Mouse (Mus musculus): ENCODE data around the gene 4930563M21Rik. TPM values are rescaled to one million over a fixed set of nuclear protein-coding genes. Genes with fewer than 3 reads are reported as not detected.
"Not testable (repeated sequence)": the region's sequence is repeated elsewhere in the genome, so short reads cannot be mapped to it uniquely, and the experiment has no call there.

The 4930563M21Rik gene
- total RNA-seq (2021), result not detected
- long read RNA-seq, experiment 1, result 0 reads
- long read RNA-seq, experiment 2, partial matches to known transcripts, result 0 of 1 reads
- long read RNA-seq, experiment 2, other reads (novel, unspliced or antisense), result 1 of 1 reads

- no peak within 1 kb of the TSS for H3K27ac ChIP-seq
- TF ChIP-seq CTCF (conservative IDR thresholded peaks at IDR 0.05), result no peak
- no peak for DNase-seq (ENCODE audit: low spot score in 2 of 2)
- no peak within 1 kb of the TSS for H3K4me3 ChIP-seq
Measured at GRCm38 (mm10) chr9:56010450-56010849, at the start of gene 4930563M21Rik. Gene 4930563M21Rik, minus strand, starts transcription at chr9:56010550.

GRCm38 (mm10) chr9:56056147-56056546, 45.8 kb upstream of the 4930563M21Rik start:
- Histone ChIP-seq H3K27ac (no peak overlapping the region), H3K4me3 (no peak overlapping the region)
- TF ChIP-seq CTCF (conservative IDR thresholded peaks at IDR 0.05), result no peak
- DNase-seq (ENCODE audit: low spot score in 2 of 2), result no peak

- Histone ChIP-seq H3K27ac (peak overlapping the region; percentile 8; the same call in 1 of the 2 replicates), H3K4me3 (no peak overlapping the region)
- no peak for TF ChIP-seq CTCF (conservative IDR thresholded peaks at IDR 0.05)
- peak in 1 of 2 experiments; percentile 23 for DNase-seq (ENCODE audit: low spot score in 2 of 2)
Measured at GRCm38 (mm10) chr9:56053796-56054195, 43.4 kb upstream of the 4930563M21Rik start.

- no peak for DNase-seq (ENCODE audit: low spot score in 2 of 2)
- peak overlapping the region; percentile 74 for H3K4me3 ChIP-seq
- H3K27ac ChIP-seq, result peak overlapping the region; percentile 96
- no peak for TF ChIP-seq CTCF (conservative IDR thresholded peaks at IDR 0.05)
Measured at GRCm38 (mm10) chr9:56042181-56042621, 31.9 kb upstream of the 4930563M21Rik start.

- H3K27ac ChIP-seq, result peak within 1 kb of the TSS; percentile 96
- peak within 1 kb of the TSS; percentile 74 for H3K4me3 ChIP-seq
- peak; percentile 61 for TF ChIP-seq CTCF (conservative IDR thresholded peaks at IDR 0.05)
- DNase-seq (ENCODE audit: low spot score in 2 of 2), result peak; percentile 93 to 94
Measured at GRCm38 (mm10) chr9:56041372-56042180, 31.2 kb upstream of the 4930563M21Rik start, which contains the start of gene Rcn2. Gene Rcn2, plus strand, starts transcription at chr9:56041845.

GRCm38 (mm10) chr9:56032219-56032618, 21.9 kb upstream of the 4930563M21Rik start:
- Histone ChIP-seq H3K4me3 (no peak overlapping the region), H3K27ac (no peak overlapping the region)
- TF ChIP-seq CTCF (conservative IDR thresholded peaks at IDR 0.05), result no peak
- no peak for DNase-seq (ENCODE audit: low spot score in 2 of 2)

GRCm38 (mm10) chr9:56027292-56027691, 16.9 kb upstream of the 4930563M21Rik start:
- Histone ChIP-seq H3K4me3 (no peak overlapping the region), H3K27ac (no peak overlapping the region)
- no peak for DNase-seq (ENCODE audit: low spot score in 2 of 2)
- no peak for TF ChIP-seq CTCF (conservative IDR thresholded peaks at IDR 0.05)

GRCm38 (mm10) chr9:56024772-56025171, 14.4 kb upstream of the 4930563M21Rik start:
- no peak overlapping the region for H3K27ac ChIP-seq

GRCm38 (mm10) chr9:56004679-56005078, 5.7 kb downstream of the 4930563M21Rik start:
- DNase-seq (ENCODE audit: low spot score in 2 of 2); H3K4me3 ChIP-seq; H3K27ac ChIP-seq: not testable (repeated sequence)

More at GRCm38 (mm10) chr9:56024772-56025171, 14.4 kb upstream of the 4930563M21Rik start:
- DNase-seq (ENCODE audit: low spot score in 2 of 2), result no peak
- TF ChIP-seq CTCF (conservative IDR thresholded peaks at IDR 0.05), result peak; percentile 68
- no peak overlapping the region for H3K4me3 ChIP-seq

- peak; percentile 75 for TF ChIP-seq CTCF (conservative IDR thresholded peaks at IDR 0.05)
- no peak overlapping the region for H3K27ac ChIP-seq
- DNase-seq (ENCODE audit: low spot score in 2 of 2), result peak in 1 of 2 experiments; percentile 52
- no peak overlapping the region for H3K4me3 ChIP-seq
Measured at GRCm38 (mm10) chr9:55946819-55947218, 63.5 kb downstream of the 4930563M21Rik start.

GRCm38 (mm10) chr9:55941356-55941755, 69.0 kb downstream of the 4930563M21Rik start:
- TF ChIP-seq CTCF (conservative IDR thresholded peaks at IDR 0.05), result no peak
- Histone ChIP-seq H3K27ac (no peak overlapping the region), H3K4me3 (no peak overlapping the region)
- no peak for DNase-seq (ENCODE audit: low spot score in 2 of 2)

GRCm38 (mm10) chr9:55938618-55938985, 71.7 kb downstream of the 4930563M21Rik start:
- TF ChIP-seq CTCF (conservative IDR thresholded peaks at IDR 0.05), result no peak
- Histone ChIP-seq H3K27ac (peak overlapping the region; percentile 86), H3K4me3 (peak overlapping the region; percentile 88)
- no peak for DNase-seq (ENCODE audit: low spot score in 2 of 2)

Data from layer of hippocampus, adult 2 months (tissue).